Mouse (Mus musculus): ENCODE measurements around the gene Fam213b. TPM values are rescaled to one million over a fixed set of nuclear protein-coding genes. Genes with fewer than 3 reads are reported as not detected.

Fam213b gene
- polyA plus RNA-seq, 1 experiment = 38.2 TPM

- no peak overlapping the region for H3K4me3 ChIP-seq (ENCODE audit: insufficient read depth, low read length)
- peaks cover 36% of the 10 kb centered on the region for H3K4me1 ChIP-seq (ENCODE audit: control insufficient read depth, insufficient read depth, low read length)
- no peak overlapping the region for H3K27ac ChIP-seq (ENCODE audit: insufficient read depth, low read depth, low read length)
- TF ChIP-seq CTCF (IDR thresholded peaks at IDR 0.05; ENCODE audit: low read depth, low read length) (no peak), POLR2A (IDR thresholded peaks at IDR 0.05; ENCODE audit: borderline replicate concordance, low read depth, low read length) (no peak)
Observed at GRCm38 (mm10) chr4:154908490-154908889, 9.6 kb upstream of the Fam213b start.

DNA sequence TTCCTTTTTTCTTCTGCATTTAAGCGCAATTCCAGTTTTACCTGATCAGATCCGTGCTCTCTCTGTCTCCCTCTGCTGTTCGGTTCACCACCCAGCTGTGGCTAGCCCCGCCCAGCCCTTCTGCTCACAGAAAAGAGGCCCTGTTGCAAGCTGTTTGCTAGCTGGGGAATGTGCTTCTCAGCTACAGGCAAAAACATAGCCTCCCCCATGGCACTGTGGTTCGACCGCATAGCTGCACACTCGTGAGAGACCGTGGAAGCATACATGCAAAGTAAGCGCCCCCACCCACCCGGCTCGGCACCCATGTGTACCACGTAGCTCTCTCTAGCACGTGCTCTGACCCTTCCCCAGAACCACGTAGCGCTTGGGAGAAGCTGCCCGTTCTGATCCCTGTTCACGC is 8.9 kb upstream of the Fam213b start:
- Histone ChIP-seq H3K4me3 (ENCODE audit: insufficient read depth, low read length) (no peak overlapping the region), H3K27ac (ENCODE audit: insufficient read depth, low read depth, low read length) (no peak overlapping the region), H3K4me1 (ENCODE audit: control insufficient read depth, insufficient read depth, low read length) (peaks cover 36% of the 10 kb centered on the region)
- TF ChIP-seq POLR2A (IDR thresholded peaks at IDR 0.05; ENCODE audit: borderline replicate concordance, low read depth, low read length) (no peak), CTCF (IDR thresholded peaks at IDR 0.05; ENCODE audit: low read depth, low read length) (peak; percentile 46)

- Histone ChIP-seq H3K4me3 (ENCODE audit: insufficient read depth, low read length) (peak overlapping the region; percentile 61), H3K27ac (ENCODE audit: insufficient read depth, low read depth, low read length) (no peak overlapping the region), H3K4me1 (ENCODE audit: control insufficient read depth, insufficient read depth, low read length) (peaks cover 10% of the 10 kb centered on the region)
- TF ChIP-seq CTCF (IDR thresholded peaks at IDR 0.05; ENCODE audit: low read depth, low read length) (no peak), POLR2A (IDR thresholded peaks at IDR 0.05; ENCODE audit: borderline replicate concordance, low read depth, low read length) (no peak)
Observed at GRCm38 (mm10) chr4:154904185-154905071, 5.5 kb upstream of the Fam213b start.

GRCm38 (mm10) chr4:154902371-154902770 is 3.4 kb upstream of the Fam213b start:
- TF ChIP-seq CTCF (IDR thresholded peaks at IDR 0.05; ENCODE audit: low read depth, low read length) (no peak), POLR2A (IDR thresholded peaks at IDR 0.05; ENCODE audit: borderline replicate concordance, low read depth, low read length) (no peak)
- H3K27ac ChIP-seq (ENCODE audit: insufficient read depth, low read depth, low read length) = no peak overlapping the region
- H3K4me3 ChIP-seq (ENCODE audit: insufficient read depth, low read length) = no peak overlapping the region
- H3K4me1 ChIP-seq (ENCODE audit: control insufficient read depth, insufficient read depth, low read length) = peaks cover 12% of the 10 kb centered on the region

DNA sequence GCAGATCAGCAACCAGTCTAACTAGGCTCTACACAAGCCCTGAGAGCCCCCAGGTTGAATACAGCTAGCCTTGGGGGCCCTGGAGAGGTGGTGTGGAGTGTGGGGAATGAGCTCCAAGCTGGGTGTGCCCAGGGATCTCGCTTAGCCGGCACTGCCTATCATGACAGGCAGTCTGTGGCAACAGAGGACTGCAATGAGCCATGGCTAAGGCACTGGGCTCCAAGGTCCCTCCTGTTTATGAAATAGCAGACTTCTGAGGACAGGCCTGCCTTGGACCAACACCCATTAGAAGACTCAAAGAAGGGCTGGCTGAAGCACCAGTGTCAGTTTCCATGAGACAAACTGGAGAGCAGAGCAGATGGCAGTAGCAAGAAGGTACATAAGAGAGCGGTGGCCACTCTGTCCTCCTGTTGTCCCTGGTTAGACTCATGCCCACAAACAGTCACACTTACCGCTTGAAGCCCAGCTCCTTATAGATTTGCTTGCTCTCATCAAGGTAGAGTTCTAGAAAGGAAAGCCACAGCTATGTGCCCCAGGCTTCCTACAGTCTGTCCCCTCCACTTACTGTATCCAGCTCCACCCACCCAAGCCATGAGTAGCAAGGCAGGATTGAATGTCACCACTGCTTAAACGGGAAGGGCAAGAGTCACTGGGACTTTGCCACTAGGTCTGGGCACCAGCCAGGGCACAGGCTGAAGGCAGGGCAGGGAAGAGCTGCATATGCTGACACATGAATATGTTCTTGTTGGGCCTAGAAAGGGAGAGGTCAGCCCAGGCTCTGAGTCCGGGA is 1.1 kb downstream of the Fam213b start:
- H3K27ac ChIP-seq (ENCODE audit: insufficient read depth, low read depth, low read length) = no peak overlapping the region
- H3K4me3 ChIP-seq (ENCODE audit: insufficient read depth, low read length) = peak overlapping the region; percentile 72
- H3K4me1 ChIP-seq (ENCODE audit: control insufficient read depth, insufficient read depth, low read length) = peaks cover 6% of the 10 kb centered on the region
- TF ChIP-seq CTCF (IDR thresholded peaks at IDR 0.05; ENCODE audit: low read depth, low read length) (no peak), POLR2A (IDR thresholded peaks at IDR 0.05; ENCODE audit: borderline replicate concordance, low read depth, low read length) (no peak)

DNA sequence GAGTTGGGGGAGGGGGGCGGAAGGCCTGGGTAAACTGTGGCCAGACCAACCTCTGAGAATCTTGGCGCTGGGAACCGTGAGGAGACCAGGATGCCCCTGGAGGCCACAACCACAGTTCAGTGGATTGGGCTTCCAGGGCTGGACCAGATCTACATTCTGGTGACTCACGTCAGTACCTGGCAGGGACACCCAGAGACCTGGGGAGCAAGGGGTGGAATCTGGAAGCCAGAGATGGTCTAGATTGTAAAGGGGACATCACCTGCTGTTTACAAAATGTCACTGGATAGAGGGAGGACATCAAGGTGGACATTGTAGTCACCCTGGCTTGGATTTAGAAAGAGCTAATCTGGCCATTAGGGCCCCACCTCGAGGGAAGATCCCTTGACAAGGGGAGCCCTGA is 3.4 kb downstream of the Fam213b start:
- Histone ChIP-seq H3K4me1 (ENCODE audit: control insufficient read depth, insufficient read depth, low read length) (peaks cover 6% of the 10 kb centered on the region), H3K27ac (ENCODE audit: insufficient read depth, low read depth, low read length) (no peak overlapping the region), H3K4me3 (ENCODE audit: insufficient read depth, low read length) (no peak overlapping the region)
- TF ChIP-seq POLR2A (IDR thresholded peaks at IDR 0.05; ENCODE audit: borderline replicate concordance, low read depth, low read length) (no peak), CTCF (IDR thresholded peaks at IDR 0.05; ENCODE audit: low read depth, low read length) (no peak)

- no peaks in the 10 kb centered on the region for H3K4me1 ChIP-seq (ENCODE audit: control insufficient read depth, insufficient read depth, low read length)
- H3K4me3 ChIP-seq (ENCODE audit: insufficient read depth, low read length) = no peak overlapping the region
- no peak overlapping the region for H3K27ac ChIP-seq (ENCODE audit: insufficient read depth, low read depth, low read length)
- TF ChIP-seq CTCF (IDR thresholded peaks at IDR 0.05; ENCODE audit: low read depth, low read length) = no peak
- TF ChIP-seq POLR2A (IDR thresholded peaks at IDR 0.05; ENCODE audit: borderline replicate concordance, low read depth, low read length) = no peak
Observed at GRCm38 (mm10) chr4:154890887-154891286, 8.0 kb downstream of the Fam213b start.

DNA sequence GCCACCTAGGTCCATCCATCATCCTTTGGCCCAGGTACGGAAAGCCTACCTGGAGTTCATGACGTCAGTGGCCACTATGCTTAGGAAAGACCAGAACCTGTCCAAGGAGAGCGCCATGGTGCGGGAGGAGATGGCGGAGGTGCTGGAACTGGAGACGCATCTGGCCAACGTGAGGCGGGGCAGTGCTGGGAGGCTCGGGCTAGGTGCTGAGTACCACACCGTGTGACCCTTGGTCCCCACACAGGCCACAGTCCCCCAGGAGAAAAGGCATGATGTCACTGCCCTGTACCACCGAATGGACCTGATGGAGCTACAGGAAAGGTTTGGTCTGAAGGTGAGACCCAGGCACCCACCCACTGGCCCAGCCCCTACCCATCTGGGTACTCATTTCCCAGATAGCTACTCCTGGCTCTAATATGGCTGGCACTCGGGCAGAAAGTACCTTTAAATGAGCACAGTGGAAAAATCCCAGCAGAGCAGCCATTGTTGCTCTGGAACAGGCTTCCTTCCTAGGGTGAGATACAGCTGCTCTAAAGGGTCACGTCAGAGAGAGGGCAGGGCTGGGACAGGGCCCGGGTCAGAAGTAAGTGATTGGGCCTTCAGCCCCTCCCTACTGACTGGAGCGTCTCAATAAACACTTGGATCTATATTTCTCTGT is 11.2 kb downstream of the Fam213b start:
- Histone ChIP-seq H3K4me3 (ENCODE audit: insufficient read depth, low read length) (no peak overlapping the region), H3K4me1 (ENCODE audit: control insufficient read depth, insufficient read depth, low read length) (peaks cover 6% of the 10 kb centered on the region), H3K27ac (ENCODE audit: insufficient read depth, low read depth, low read length) (no peak overlapping the region)
- no peak for TF ChIP-seq POLR2A (IDR thresholded peaks at IDR 0.05; ENCODE audit: borderline replicate concordance, low read depth, low read length)
- TF ChIP-seq CTCF (IDR thresholded peaks at IDR 0.05; ENCODE audit: low read depth, low read length) = no peak

GRCm38 (mm10) chr4:154886876-154887592 is 11.9 kb downstream of the Fam213b start:
- TF ChIP-seq CTCF (IDR thresholded peaks at IDR 0.05; ENCODE audit: low read depth, low read length) (no peak), POLR2A (IDR thresholded peaks at IDR 0.05; ENCODE audit: borderline replicate concordance, low read depth, low read length) (no peak)
- H3K4me3 ChIP-seq (ENCODE audit: insufficient read depth, low read length) = no peak overlapping the region
- H3K4me1 ChIP-seq (ENCODE audit: control insufficient read depth, insufficient read depth, low read length) = peaks cover 6% of the 10 kb centered on the region
- H3K27ac ChIP-seq (ENCODE audit: insufficient read depth, low read depth, low read length) = no peak overlapping the region
